ENCODE assay signal across 3 mouse cellular contexts in the genomic region with DNA sequence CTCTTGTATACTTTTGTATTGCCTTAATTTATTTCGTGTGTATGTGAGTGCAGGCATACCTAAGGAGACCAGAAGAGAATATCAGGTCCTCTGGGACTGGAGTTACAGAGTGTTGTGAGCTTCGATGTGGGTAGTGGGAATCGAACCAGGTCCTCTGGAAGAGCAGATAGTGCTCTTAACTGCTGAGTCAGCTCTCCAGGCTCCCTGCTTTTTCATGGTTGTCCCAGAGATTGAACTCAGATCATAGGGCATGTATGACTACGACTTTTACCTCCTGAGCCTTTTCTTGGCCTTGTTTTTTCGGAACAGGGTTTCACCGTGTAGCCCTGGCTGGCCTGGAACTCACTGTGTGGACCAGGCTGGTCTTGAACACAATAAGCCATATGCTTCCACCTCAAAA.
TF ChIP-seq lines count a peak whose summit lies in the region.

No protein-coding gene starts in this region.

TF ChIP-seq in CH12.LX, 34 proteins besides CTCF, POLR2A, EP300 and RAD21:
- TF ChIP-seq MAFK (IDR thresholded peaks at IDR 0.05; ENCODE audit: insufficient replicate concordance, low read length): peak; percentile 72
- no peak for TF ChIP-seq IRF4 (IDR thresholded peaks at IDR 0.05; ENCODE audit: low read depth, low read length)

TF ChIP-seq in ES-E14, 5 proteins besides CTCF, POLR2A, EP300 and RAD21:
- TF ChIP-seq CHD2 (IDR thresholded peaks at IDR 0.05; ENCODE audit: low read depth, low read length) (no peak), MAFK (IDR thresholded peaks at IDR 0.05; ENCODE audit: insufficient read depth, low read depth, low read length) (peak; percentile 77)

TF ChIP-seq in MEL, 35 proteins besides CTCF, POLR2A, EP300 and RAD21:
- TF ChIP-seq MAFK (IDR thresholded peaks at IDR 0.05; ENCODE audit: borderline replicate concordance, low read depth, low read length) (peak; percentile 86), MYC (IDR thresholded peaks at IDR 0.05; ENCODE audit: low read depth, low read length) (no peak), USF1 (IDR thresholded peaks at IDR 0.05; ENCODE audit: low read depth, low read length) (no peak), JUND (IDR thresholded peaks at IDR 0.05; ENCODE audit: low read depth, low read length) (no peak)
